Mouse (Mus musculus) limb, embryonic 12.5 days (tissue): ENCODE data around the gene Cfap43. TPM values are rescaled to one million over a fixed set of nuclear protein-coding genes. Genes with fewer than 3 reads are reported as not detected.
A peak's percentile ranks its signal among the peaks of the same experiment; 100 is the strongest.

Experiments used
- ATAC-seq: fragments of 200-750 bp; cut with Nextera tagmentation; 2 replicates; pipeline ENCODE4 v1.8.0; 2017; ENCODE audit warnings: low read depth, moderate TSS enrichment; ENCODE audit not compliant: insufficient number of reproducible peaks, insufficient read depth, low FRiP score, low TSS enrichment
- H3K27ac ChIP-seq: fragments of 300-500 bp; sonication (generic); 2 replicates; pipeline ENCODE4 v1.5.1; 2016; ENCODE audit warnings: mild to moderate bottlenecking, moderate library complexity
- H3K27me3 ChIP-seq: fragments of 300-500 bp; sonication (generic); 2 replicates; pipeline ENCODE4 v1.6.1; 2016; ENCODE audit warnings: mild to moderate bottlenecking, moderate library complexity
- H3K36me3 ChIP-seq: fragments of 300-500 bp; sonication (generic); 2 replicates; pipeline ENCODE4 v1.6.1; 2016; ENCODE audit warnings: mild to moderate bottlenecking, moderate library complexity
- H3K4me1 ChIP-seq: fragments of 300-500 bp; sonication (generic); replicated peaks from 2 replicates; pipeline ENCODE4 v1.6.1; 2016
- H3K4me2 ChIP-seq: fragments of 300-500 bp; sonication (generic); 2 replicates; pipeline ENCODE4 v1.6.1; 2016; ENCODE audit warnings: mild to moderate bottlenecking, moderate library complexity
- H3K4me3 ChIP-seq: fragments of 300-500 bp; sonication (generic); replicated peaks from 2 replicates; pipeline ENCODE4 v1.5.1; 2016; ENCODE audit warnings: mild to moderate bottlenecking
- H3K9ac ChIP-seq: fragments of 300-500 bp; sonication (generic); replicated peaks from 2 replicates; pipeline ENCODE4 v1.6.1; 2016; ENCODE audit warnings: mild to moderate bottlenecking, moderate library complexity
- H3K9me3 ChIP-seq: fragments of 300-500 bp; sonication (generic); 2 replicates; pipeline ENCODE4 v1.6.1; 2016; ENCODE audit warnings: mild to moderate bottlenecking, moderate library complexity
- WGBS: fragments of 180-500 bp; shearing (Covaris S2); methylation state at CpG from one replicate; pipeline ENCODE4 v1.1.7; 2016; 5-methylcytosine and 5-hydroxymethylcytosine counted together
- polyA plus RNA-seq: library from polyadenylated mRNA; unstranded; fragments of >200 nt; fragmentation: Nextera tagmentation; extraction: Ambion mirVana; gene quantifications from 2 replicates; pipeline ENCODE4 v1.2.1, GENCODE M21; 2016

Gene Cfap43
- polyA plus RNA-seq, 1 experiment from 2014 or later = 0.09 TPM

DNA sequence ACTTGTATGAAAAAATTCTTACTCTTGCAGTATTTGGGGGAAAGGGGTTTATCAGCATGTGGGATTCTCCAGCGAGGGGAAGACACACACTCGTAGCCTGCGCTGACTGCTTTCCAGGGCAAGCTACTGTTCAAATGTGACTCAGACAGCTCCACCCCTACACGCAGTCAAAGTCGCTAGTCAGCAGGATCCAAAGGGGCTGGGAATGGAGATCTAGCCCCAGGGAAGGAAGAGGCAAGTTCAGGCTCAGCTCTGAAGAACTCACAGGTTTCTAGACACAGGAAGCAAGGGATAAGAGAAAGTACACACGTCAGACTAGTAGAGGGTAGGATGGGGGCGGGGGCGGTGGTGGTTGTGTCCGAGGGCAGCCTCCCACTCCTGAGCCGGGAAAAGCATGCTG lies 18.5 kb downstream of the Cfap43 start:
- Histone ChIP-seq H3K4me1 (peaks cover 45% of the 10 kb centered on the region), H3K4me2 (no peak overlapping the region), H3K4me3 (no peak overlapping the region), H3K27ac (no peak overlapping the region), H3K9ac (no peak overlapping the region; the same call in 1 of the 2 replicates), H3K36me3 (peaks cover 46% of the 10 kb centered on the region), H3K27me3 (no peaks in the 10 kb centered on the region), H3K9me3 (no peaks in the 10 kb centered on the region)
- 86% methylated on average over 10 of the region's 10 CpGs for WGBS
- ATAC-seq = no peak

- Histone ChIP-seq H3K9ac (no peak overlapping the region), H3K4me3 (no peak overlapping the region), H3K9me3 (no peaks in the 10 kb centered on the region), H3K27ac (no peak overlapping the region), H3K4me2 (no peak overlapping the region), H3K27me3 (no peaks in the 10 kb centered on the region), H3K36me3 (peaks cover 52% of the 10 kb centered on the region), H3K4me1 (peaks cover 40% of the 10 kb centered on the region)
- WGBS = 75% methylated on average over 6 of the region's 6 CpGs
- no peak for ATAC-seq
These were observed 19.1 kb downstream of the Cfap43 start for GRCm38 (mm10) chr19:47900012-47900411.

- no peak overlapping the region for H3K4me3 ChIP-seq
- H3K9ac ChIP-seq = no peak overlapping the region
- peaks cover 63% of the 10 kb centered on the region for H3K36me3 ChIP-seq
- H3K27ac ChIP-seq = no peak overlapping the region
- peaks cover 32% of the 10 kb centered on the region for H3K4me1 ChIP-seq
- H3K4me2 ChIP-seq = no peak overlapping the region
- 81% methylated on average over 8 of the region's 8 CpGs for WGBS
- no peaks in the 10 kb centered on the region for H3K27me3 ChIP-seq
- no peak for ATAC-seq
- no peaks in the 10 kb centered on the region for H3K9me3 ChIP-seq
These were observed 20.5 kb downstream of the Cfap43 start for GRCm38 (mm10) chr19:47898472-47899079.

- no peaks in the 10 kb centered on the region for H3K27me3 ChIP-seq
- ATAC-seq = no peak
- H3K4me3 ChIP-seq = no peak overlapping the region
- peaks cover 17% of the 10 kb centered on the region for H3K4me1 ChIP-seq
- no peak overlapping the region for H3K27ac ChIP-seq
- peaks cover 59% of the 10 kb centered on the region for H3K36me3 ChIP-seq
- H3K4me2 ChIP-seq = no peak overlapping the region
- no peak overlapping the region for H3K9ac ChIP-seq
- H3K9me3 ChIP-seq = 0 out of 2 replicates have a peak, but pooled peaks cover 3% of the 10 kb centered on the region
- WGBS = 92% methylated on average over 6 of the region's 6 CpGs
These were observed 26.0 kb downstream of the Cfap43 start for GRCm38 (mm10) chr19:47893092-47893491.

DNA sequence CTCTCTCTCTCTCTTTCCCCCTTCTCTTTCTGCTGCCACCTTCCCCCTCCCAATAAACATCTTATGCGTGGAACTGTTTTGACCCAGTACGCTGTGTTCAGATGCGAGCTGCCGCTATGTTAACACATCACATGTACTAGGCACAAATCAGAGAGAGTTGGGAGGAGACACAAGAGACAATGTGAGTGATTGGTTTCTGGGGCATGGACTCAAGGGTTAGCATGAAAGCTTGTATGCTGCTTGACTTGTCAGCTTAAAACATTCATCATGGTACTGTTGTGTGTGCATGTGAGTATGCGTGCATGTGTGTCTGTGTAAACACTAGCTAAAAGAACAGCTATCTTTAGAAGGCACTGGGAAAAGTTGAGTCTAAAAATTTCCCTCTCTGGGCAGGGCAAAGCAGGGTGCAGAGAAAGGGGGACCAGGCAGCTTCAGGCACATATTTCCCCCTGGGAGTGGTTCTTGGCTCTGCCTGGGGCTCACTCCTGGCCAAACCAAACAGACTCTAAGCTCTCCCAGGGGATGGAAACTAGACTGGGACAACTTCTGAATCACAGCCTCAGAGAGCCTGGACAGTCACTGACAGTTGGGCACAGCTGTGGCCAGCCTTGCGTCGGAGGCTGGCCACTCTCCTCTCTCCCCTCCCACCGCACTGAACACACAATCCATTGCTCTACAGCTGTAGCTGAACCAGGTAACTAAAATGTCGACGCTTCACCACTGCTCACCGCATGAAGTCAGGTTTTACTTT lies 27.4 kb downstream of the Cfap43 start:
- ATAC-seq = no peak

GRCm38 (mm10) chr19:47890489-47891130 lies 28.5 kb downstream of the Cfap43 start:
- Histone ChIP-seq H3K27me3 (no peaks in the 10 kb centered on the region), H3K4me3 (no peak overlapping the region), H3K36me3 (peaks cover 34% of the 10 kb centered on the region), H3K9ac (no peak overlapping the region), H3K27ac (peak overlapping the region; percentile 46; the same call in 1 of the 2 replicates), H3K4me2 (no peak overlapping the region), H3K9me3 (0 out of 2 replicates have a peak, but pooled peaks cover 3% of the 10 kb centered on the region), H3K4me1 (peaks cover 22% of the 10 kb centered on the region)
- WGBS = 52% methylated on average over 10 of the region's 10 CpGs
- ATAC-seq = no peak

More for the DNA sequence above, 27.4 kb downstream of the Cfap43 start:
- Histone ChIP-seq H3K4me3 (no peak overlapping the region), H3K4me2 (no peak overlapping the region), H3K9me3 (0 out of 2 replicates have a peak, but pooled peaks cover 3% of the 10 kb centered on the region), H3K27ac (no peak overlapping the region; the same call in 1 of the 2 replicates), H3K36me3 (peaks cover 46% of the 10 kb centered on the region), H3K4me1 (peaks cover 20% of the 10 kb centered on the region), H3K9ac (no peak overlapping the region), H3K27me3 (no peaks in the 10 kb centered on the region)
- 78% methylated on average over 11 of the region's 11 CpGs for WGBS

- Histone ChIP-seq H3K4me1 (peaks cover 35% of the 10 kb centered on the region), H3K9ac (no peak overlapping the region), H3K27me3 (no peaks in the 10 kb centered on the region), H3K36me3 (peaks cover 8% of the 10 kb centered on the region), H3K4me2 (no peak overlapping the region), H3K27ac (no peak overlapping the region), H3K4me3 (no peak overlapping the region), H3K9me3 (0 out of 2 replicates have a peak, but pooled peaks cover 3% of the 10 kb centered on the region)
- no peak for ATAC-seq
- WGBS = 92% methylated on average over 8 of the region's 8 CpGs
These were observed 31.1 kb downstream of the Cfap43 start for GRCm38 (mm10) chr19:47888037-47888436.

- Histone ChIP-seq H3K4me3 (no peak overlapping the region), H3K36me3 (peaks cover 2% of the 10 kb centered on the region), H3K27ac (peak overlapping the region; percentile 53; the same call in 1 of the 2 replicates), H3K27me3 (no peaks in the 10 kb centered on the region), H3K9me3 (0 out of 2 replicates have a peak, but pooled peaks cover 3% of the 10 kb centered on the region), H3K9ac (no peak overlapping the region), H3K4me2 (no peak overlapping the region), H3K4me1 (peaks cover 39% of the 10 kb centered on the region)
- 83% methylated on average over 10 of the region's 10 CpGs for WGBS
- ATAC-seq = no peak
These were observed 31.7 kb downstream of the Cfap43 start for GRCm38 (mm10) chr19:47887417-47887816.

- Histone ChIP-seq H3K27me3 (no peaks in the 10 kb centered on the region), H3K4me2 (no peak overlapping the region), H3K9me3 (0 out of 2 replicates have a peak, but pooled peaks cover 3% of the 10 kb centered on the region), H3K36me3 (no peaks in the 10 kb centered on the region), H3K9ac (no peak overlapping the region), H3K4me3 (no peak overlapping the region), H3K4me1 (peaks cover 36% of the 10 kb centered on the region), H3K27ac (peak overlapping the region; percentile 53; the same call in 1 of the 2 replicates)
- 49% methylated on average over 7 of the region's 7 CpGs for WGBS
- ATAC-seq = no peak
These were observed 32.5 kb downstream of the Cfap43 start for GRCm38 (mm10) chr19:47886617-47887016.

- no peak overlapping the region for H3K4me3 ChIP-seq
- H3K36me3 ChIP-seq = no peaks in the 10 kb centered on the region
- H3K4me1 ChIP-seq = peaks cover 31% of the 10 kb centered on the region
- no peaks in the 10 kb centered on the region for H3K27me3 ChIP-seq
- WGBS = 82% methylated on average over 11 of the region's 11 CpGs
- no peak for ATAC-seq
- H3K9me3 ChIP-seq = 0 out of 2 replicates have a peak, but pooled peaks cover 3% of the 10 kb centered on the region
- H3K27ac ChIP-seq = no peak overlapping the region
- no peak overlapping the region for H3K4me2 ChIP-seq
- no peak overlapping the region for H3K9ac ChIP-seq
These were observed 33.2 kb downstream of the Cfap43 start for GRCm38 (mm10) chr19:47885886-47886285.

DNA sequence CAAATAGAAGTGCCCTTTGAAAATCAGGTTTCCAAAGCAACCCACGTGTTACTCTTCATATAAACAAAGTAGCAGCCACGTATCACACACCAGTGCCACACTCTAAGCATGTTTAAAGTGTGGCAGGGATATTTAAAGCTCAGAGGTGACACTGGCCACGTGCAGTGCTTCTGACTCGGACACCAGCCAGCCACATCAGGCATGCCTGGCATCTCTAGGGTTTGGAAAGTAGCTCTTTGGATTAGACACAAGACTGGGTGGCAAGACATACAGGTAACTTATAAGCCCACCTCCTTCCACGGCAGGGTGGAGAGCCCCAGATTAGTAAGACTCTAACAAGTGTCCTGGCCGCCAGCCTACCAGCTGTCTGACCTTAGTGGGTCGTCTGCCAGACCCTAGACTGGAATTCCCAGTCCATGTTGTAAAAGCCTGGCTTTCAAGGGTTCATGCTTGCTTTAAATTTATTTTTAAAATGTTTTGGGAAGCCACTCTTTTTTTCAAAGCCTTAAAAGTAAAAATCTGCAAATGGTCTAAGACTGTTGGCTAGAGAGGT lies 33.8 kb downstream of the Cfap43 start:
- Histone ChIP-seq H3K27me3 (no peaks in the 10 kb centered on the region), H3K4me1 (peaks cover 26% of the 10 kb centered on the region), H3K36me3 (no peaks in the 10 kb centered on the region), H3K9me3 (0 out of 2 replicates have a peak, but pooled peaks cover 3% of the 10 kb centered on the region), H3K4me3 (no peak overlapping the region), H3K4me2 (no peak overlapping the region), H3K9ac (no peak overlapping the region), H3K27ac (no peak overlapping the region)
- no peak for ATAC-seq
- 56% methylated on average over 7 of the region's 7 CpGs for WGBS
